Comparison of ENCODE assay signal across 19 mouse cellular contexts in genomic region chr6:115076781-115077575, GRCm38 (mm10). TPM values are rescaled to one million over a fixed set of nuclear protein-coding genes. Genes with fewer than 3 reads are reported as not detected.
A peak's percentile ranks its signal among the peaks of the same experiment; 100 is the strongest.
DNase-seq lines count a peak whose midpoint lies in the region; ATAC-seq and TF ChIP-seq lines count a peak whose summit lies in the region.
"Had no signal": no experiment of that assay in that cellular context is flagged by ENCODE, and none has a peak within 500 bp of the region (broad histone marks: within the 10 kb centered on the region; RNA-seq: fewer than 3 reads in every experiment).

No protein-coding gene starts in this region.

- H3K4me2 ChIP-seq in hindbrain, postnatal 0 days (ENCODE audit: low read depth, low read length), result no peak overlapping the region
- H3K4me2 ChIP-seq in hindbrain, embryonic 12.5 days (replicated peaks), result no peak overlapping the region
- H3K4me2 ChIP-seq: forebrain, embryonic 13.5 days; heart, embryonic 12.5 days; limb, embryonic 15.5 days; midbrain, embryonic 11.5 days; neural tube, embryonic 13.5 days had no signal

- no peak overlapping the region for H3K9ac ChIP-seq in hindbrain, postnatal 0 days (replicated peaks; ENCODE audit: low read length)
- H3K9ac ChIP-seq in hindbrain, embryonic 12.5 days, result no peak overlapping the region
- H3K9ac ChIP-seq: forebrain, embryonic 13.5 days; heart, embryonic 12.5 days; limb, embryonic 15.5 days; neural tube, embryonic 13.5 days had no signal

- 45% methylated on average over 9 of the region's 9 CpGs for WGBS in hindbrain, postnatal 0 days
- 53% methylated on average over 9 of the region's 9 CpGs for WGBS in hindbrain, embryonic 12.5 days
- 49% methylated on average over 9 of the region's 9 CpGs for WGBS in embryonic facial prominence, embryonic 10.5 days

- TF ChIP-seq CTCF in hindbrain, postnatal 0 days (IDR thresholded peaks at IDR 0.05; ENCODE audit: low read depth), result no peak

- H3K9me3 ChIP-seq in hindbrain, postnatal 0 days (ENCODE audit: low read length), result no peaks in the 10 kb centered on the region
- no peaks in the 10 kb centered on the region for H3K9me3 ChIP-seq in hindbrain, embryonic 12.5 days (replicated peaks)
- H3K9me3 ChIP-seq in embryonic facial prominence, embryonic 10.5 days, result no peaks in the 10 kb centered on the region
- H3K9me3 ChIP-seq: forebrain, embryonic 13.5 days; heart, embryonic 12.5 days; limb, embryonic 15.5 days; neural tube, embryonic 13.5 days had no signal

- H3K36me3 ChIP-seq in hindbrain, postnatal 0 days (ENCODE audit: insufficient read depth, low read length), result no peaks in the 10 kb centered on the region
- H3K36me3 ChIP-seq in hindbrain, embryonic 12.5 days, result no peaks in the 10 kb centered on the region
- no peaks in the 10 kb centered on the region for H3K36me3 ChIP-seq in embryonic facial prominence, embryonic 10.5 days (replicated peaks)
- H3K36me3 ChIP-seq: heart, embryonic 12.5 days; limb, embryonic 15.5 days; neural tube, embryonic 13.5 days had no signal

- no peaks in the 10 kb centered on the region for H3K27me3 ChIP-seq in hindbrain, postnatal 0 days (ENCODE audit: insufficient read depth, low read length)
- no peaks in the 10 kb centered on the region for H3K27me3 ChIP-seq in hindbrain, embryonic 12.5 days
- H3K27me3 ChIP-seq in embryonic facial prominence, embryonic 10.5 days (replicated peaks; ENCODE audit: low read depth, poor library complexity, severe bottlenecking), result no peaks in the 10 kb centered on the region
- H3K27me3 ChIP-seq: forebrain, embryonic 13.5 days; heart, embryonic 12.5 days; limb, embryonic 15.5 days; neural tube, embryonic 13.5 days had no signal

- no peak overlapping the region for H3K4me3 ChIP-seq in hindbrain, postnatal 0 days (ENCODE audit: low read length)
- H3K4me3 ChIP-seq in hindbrain, embryonic 12.5 days, result no peak overlapping the region
- no peak overlapping the region for H3K4me3 ChIP-seq in embryonic facial prominence, embryonic 10.5 days
- H3K4me3 ChIP-seq: forebrain, embryonic 13.5 days; heart, embryonic 12.5 days; limb, embryonic 15.5 days; neural tube, embryonic 13.5 days had no signal

- DNase-seq in hindbrain, postnatal 0 days (ENCODE audit: low spot score), result no peak
- peak; percentile 17 for DNase-seq in NIH3T3 (ENCODE audit: low read depth)
- DNase-seq in cerebellum, postnatal 25 days, result peak; percentile 54 to 55
- peak; percentile 35 for DNase-seq in lung, postnatal 25 days (ENCODE audit: low spot score)
- DNase-seq in embryonic facial prominence, embryonic 10.5 days (ENCODE audit: low spot score), result no peak
- DNase-seq: adrenal gland, postnatal 25 days; embryo, embryonic 11 days; gastrocnemius, postnatal 36 days; heart, postnatal 36 days; kidney, adult 9 months; layer of hippocampus, postnatal 36 days; thymus, postnatal 25 days had no signal

- ATAC-seq in hindbrain, postnatal 0 days, result no peak
- no peak for ATAC-seq in hindbrain, embryonic 12.5 days (ENCODE audit: low FRiP score)
- no peak for ATAC-seq in CD4-positive, CD25-positive, alpha-beta regulatory T cell, adult 4 months
- ATAC-seq: forebrain, embryonic 13.5 days had no signal

- 0 out of 2 replicates have a peak overlapping the region, but pooled peaks have one; percentile 12 for H3K27ac ChIP-seq in hindbrain, postnatal 0 days
- H3K27ac ChIP-seq in hindbrain, embryonic 12.5 days, result no peak overlapping the region
- H3K27ac ChIP-seq in embryonic facial prominence, embryonic 10.5 days (replicated peaks), result no peak overlapping the region
- H3K27ac ChIP-seq: forebrain, embryonic 13.5 days; limb, embryonic 15.5 days; neural tube, embryonic 13.5 days had no signal

- H3K4me1 ChIP-seq in hindbrain, postnatal 0 days (ENCODE audit: insufficient read depth, low read length), result no peaks in the 10 kb centered on the region
- no peaks in the 10 kb centered on the region for H3K4me1 ChIP-seq in hindbrain, embryonic 12.5 days
- no peaks in the 10 kb centered on the region for H3K4me1 ChIP-seq in embryonic facial prominence, embryonic 10.5 days
- H3K4me1 ChIP-seq: heart, embryonic 12.5 days; limb, embryonic 15.5 days; neural tube, embryonic 13.5 days had no signal

RNA-seq across cellular contexts. Expression of gene Tamm41, which starts 39.3 kb away (rescaled TPM):
- total RNA-seq in hindbrain, postnatal 0 days (2014; rRNA removed), result 44.3 and 51.1 TPM in 2 replicates
- polyA plus RNA-seq in hindbrain, postnatal 0 days (2015; fragmentation: Nextera tagmentation; extraction: Ambion mirVana), result 47.1 and 47.7 TPM in 2 replicates
- polyA plus RNA-seq in hindbrain, embryonic 12.5 days (2016; fragmentation: Nextera tagmentation; extraction: Ambion mirVana), result 54.5 and 57.7 TPM in 2 replicates
- 96.8 and 99.5 TPM in 2 replicates for polyA plus RNA-seq in embryonic facial prominence, embryonic 10.5 days (2016; fragmentation: Nextera tagmentation; extraction: Ambion mirVana)
- 10 to 100 TPM; 32.4 to 33.0 TPM for polyA plus RNA-seq in CD4-positive, CD25-positive, alpha-beta regulatory T cell, adult 4 months (2017; shearing (Covaris generic))

RNA-seq across cellular contexts. Expression of gene Syn2, which starts 57.7 kb away (rescaled TPM):
- 128 and 129 TPM in 2 replicates for total RNA-seq in hindbrain, postnatal 0 days (2014; rRNA removed)
- polyA plus RNA-seq in hindbrain, postnatal 0 days (2015; fragmentation: Nextera tagmentation; extraction: Ambion mirVana), result 90.2 and 94.7 TPM in 2 replicates
- 13.2 and 15.4 TPM in 2 replicates for polyA plus RNA-seq in hindbrain, embryonic 12.5 days (2016; fragmentation: Nextera tagmentation; extraction: Ambion mirVana)
- polyA plus RNA-seq in embryonic facial prominence, embryonic 10.5 days (2016; fragmentation: Nextera tagmentation; extraction: Ambion mirVana), result 1.8 and 2.5 TPM in 2 replicates
- polyA plus RNA-seq in CD4-positive, CD25-positive, alpha-beta regulatory T cell, adult 4 months (2017; shearing (Covaris generic)), result not detected

Comparison
In these comparisons a context has a peak if more than half of its experiments do, and no peak if none do; other contexts are left out.
1. DNase-seq: peak in NIH3T3 (single experiment), cerebellum, postnatal 25 days (2 of 2) and lung, postnatal 25 days (single experiment); none in hindbrain, postnatal 0 days (single experiment) and embryonic facial prominence, embryonic 10.5 days (single experiment).